Mouse (Mus musculus) embryonic fibroblast, embryonic 13.5 days (primary cell): ENCODE results near the gene Slc48a1.

Source experiments
- CTCF ChIP-seq: IDR thresholded peaks from 2 replicates; pipeline ENCODE4 v1.5.1; 2011; ENCODE audit warnings: mild to moderate bottlenecking, control low read depth, low read length, moderate library complexity, borderline replicate concordance; ENCODE audit not compliant: insufficient read depth
- POLR2A ChIP-seq: IDR thresholded peaks from 2 replicates; pipeline ENCODE4 v1.6.1; 2011; ENCODE audit warnings: low read depth, mild to moderate bottlenecking, control low read depth, low read length, moderate library complexity

DNA sequence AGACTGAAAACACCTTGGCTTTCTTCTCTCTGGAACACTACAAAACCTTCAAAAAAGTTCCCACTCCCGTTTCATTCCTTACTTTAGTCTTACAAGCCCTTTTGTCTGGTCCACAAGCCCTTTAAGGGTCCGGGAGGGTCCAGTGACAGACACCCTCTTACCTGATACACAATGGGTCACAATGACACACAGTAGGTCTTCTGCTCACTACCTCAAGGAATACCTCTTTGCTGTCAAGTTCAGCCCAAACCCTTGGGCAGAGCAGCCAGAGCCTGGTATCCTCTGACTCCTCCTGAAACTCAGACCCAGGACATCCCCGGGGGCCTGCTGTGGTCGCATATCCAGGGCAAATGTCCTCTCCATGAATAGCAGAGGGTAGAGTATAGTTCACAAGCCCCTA, 29.4 kb upstream of the Slc48a1 start:
- TF ChIP-seq POLR2A = no peak
- no peak for TF ChIP-seq CTCF
